12 mouse cellular contexts compared by ENCODE assay signal in the genomic region with DNA sequence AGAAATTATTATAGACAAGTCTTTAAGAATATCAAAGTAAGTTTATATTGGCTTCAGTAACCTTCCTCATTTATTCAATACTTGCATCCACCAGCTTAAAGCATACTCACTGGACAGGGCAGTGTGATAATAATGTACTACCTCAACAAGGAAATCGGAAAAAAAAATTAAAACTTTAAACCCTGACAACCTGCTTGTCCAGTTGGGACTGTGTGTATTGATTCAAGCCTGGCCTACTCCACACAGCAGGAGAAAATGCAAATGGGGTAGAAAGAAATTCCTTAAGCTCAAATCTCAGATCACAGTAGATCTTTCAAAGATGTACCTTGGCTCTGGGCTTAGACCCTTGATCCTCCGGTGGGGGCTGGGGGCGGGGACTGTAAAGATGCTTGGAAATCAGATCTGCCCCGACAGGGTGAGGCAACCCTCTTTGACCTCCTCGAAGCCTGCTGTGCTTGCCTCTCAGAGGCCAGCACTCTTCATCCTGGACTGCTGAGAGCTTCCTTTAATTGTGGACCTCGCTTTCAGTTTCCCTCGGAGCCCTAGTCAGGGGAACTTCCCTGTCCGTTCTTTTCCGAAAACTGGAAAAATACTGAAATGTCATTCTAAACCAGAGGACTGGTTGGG. TPM values are rescaled to one million over a fixed set of nuclear protein-coding genes. Genes with fewer than 3 reads are reported as not detected.
DNase-seq lines count a peak whose midpoint lies in the region; ATAC-seq and TF ChIP-seq lines count a peak whose summit lies in the region.
"Had no signal": no experiment of that assay in that cellular context is flagged by ENCODE, and none has a peak within 500 bp of the region (broad histone marks: within the 10 kb centered on the region; RNA-seq: fewer than 3 reads in every experiment).

No protein-coding gene starts in this region.

- ATAC-seq in kidney, embryonic 15.5 days (replicated peaks; ENCODE audit: low FRiP score) = no peak; the same call in 1 of the 2 replicates
- no peak for ATAC-seq in kidney, embryonic 14.5 days (ENCODE audit: low FRiP score, low TSS enrichment)
- ATAC-seq in intestine, embryonic 14.5 days (replicated peaks; ENCODE audit: low FRiP score, low TSS enrichment, low read depth) = no peak; the same call in 1 of the 2 replicates
- peak; percentile 39; the same call in 1 of the 2 replicates for ATAC-seq in megakaryocyte progenitor cell, adult 5-6 weeks (replicated peaks; ENCODE audit: poor library complexity)
- ATAC-seq: inflammation-experienced regulatory T-cells, adult 6 months had no signal

- H3K36me3 ChIP-seq in kidney, embryonic 15.5 days = no peaks in the 10 kb centered on the region
- H3K36me3 ChIP-seq in kidney, embryonic 14.5 days (ENCODE audit: control insufficient read depth, insufficient read depth, low read length) = no peaks in the 10 kb centered on the region
- H3K36me3 ChIP-seq in intestine, embryonic 14.5 days (ENCODE audit: control insufficient read depth, insufficient read depth, low read length) = no peaks in the 10 kb centered on the region
- H3K36me3 ChIP-seq: neural tube, embryonic 13.5 days had no signal

- 0 out of 2 replicates have a peak overlapping the region, but pooled peaks have one; percentile 54 for H3K27ac ChIP-seq in kidney, embryonic 15.5 days
- no peak overlapping the region for H3K27ac ChIP-seq in kidney, embryonic 14.5 days (ENCODE audit: low read depth, low read length)
- H3K27ac ChIP-seq in intestine, embryonic 14.5 days (ENCODE audit: low read depth) = 0 out of 2 replicates have a peak overlapping the region, but pooled peaks have one; percentile 11
- no peak overlapping the region for H3K27ac ChIP-seq in cerebellum, adult 2 months (ENCODE audit: insufficient read depth, low read length)
- H3K27ac ChIP-seq: neural tube, embryonic 13.5 days had no signal

- no peak for TF ChIP-seq CTCF in cerebellum, adult 2 months (IDR thresholded peaks at IDR 0.05; ENCODE audit: borderline replicate concordance, insufficient read depth, low read depth, low read length)

- no peak for TF ChIP-seq POLR2A in cerebellum, adult 2 months (IDR thresholded peaks at IDR 0.05; ENCODE audit: borderline replicate concordance, insufficient read depth, low read length)

- H3K4me3 ChIP-seq in kidney, embryonic 15.5 days (replicated peaks) = no peak overlapping the region
- H3K4me3 ChIP-seq in kidney, embryonic 14.5 days (ENCODE audit: low read length) = no peak overlapping the region
- H3K4me3 ChIP-seq in intestine, embryonic 14.5 days (ENCODE audit: low read depth, low read length) = no peak overlapping the region
- no peak overlapping the region for H3K4me3 ChIP-seq in cerebellum, adult 2 months (replicated peaks; ENCODE audit: insufficient read depth, low read depth, low read length)
- H3K4me3 ChIP-seq: erythroblast, embryonic 14.5 days; neural tube, embryonic 13.5 days had no signal

- peaks cover 18% of the 10 kb centered on the region for H3K27me3 ChIP-seq in kidney, embryonic 15.5 days
- no peaks in the 10 kb centered on the region for H3K27me3 ChIP-seq in kidney, embryonic 14.5 days (ENCODE audit: control insufficient read depth, insufficient read depth, low read length)
- H3K27me3 ChIP-seq in intestine, embryonic 14.5 days (replicated peaks; ENCODE audit: control insufficient read depth, insufficient read depth, low read length) = peaks cover 14% of the 10 kb centered on the region; the same call in 1 of the 2 replicates
- no peaks in the 10 kb centered on the region; the same call in 1 of the 2 replicates for H3K27me3 ChIP-seq in cerebellum, adult 2 months (ENCODE audit: control insufficient read depth, insufficient read depth, low read length)

- no peaks in the 10 kb centered on the region for H3K4me1 ChIP-seq in kidney, embryonic 15.5 days
- H3K4me1 ChIP-seq in kidney, embryonic 14.5 days (ENCODE audit: control insufficient read depth, insufficient read depth, low read length) = no peaks in the 10 kb centered on the region
- 0 out of 2 replicates have a peak, but pooled peaks cover 5% of the 10 kb centered on the region for H3K4me1 ChIP-seq in intestine, embryonic 14.5 days (replicated peaks; ENCODE audit: control insufficient read depth, insufficient read depth, low read length)
- no peaks in the 10 kb centered on the region for H3K4me1 ChIP-seq in cerebellum, adult 2 months (ENCODE audit: control insufficient read depth, insufficient read depth, low read length)
- H3K4me1 ChIP-seq: neural tube, embryonic 13.5 days had no signal

- H3K4me2 ChIP-seq in kidney, embryonic 15.5 days = 0 out of 2 replicates have a peak overlapping the region, but pooled peaks have one; percentile 19
- no peak overlapping the region for H3K4me2 ChIP-seq in kidney, embryonic 14.5 days (replicated peaks; ENCODE audit: low read depth, low read length)
- peak overlapping the region; percentile 11; the same call in 1 of the 2 replicates for H3K4me2 ChIP-seq in intestine, embryonic 14.5 days (ENCODE audit: low read length)
- H3K4me2 ChIP-seq: neural tube, embryonic 13.5 days had no signal

- 25% methylated on average over 9 of the region's 9 CpGs for WGBS in kidney, embryonic 15.5 days
- 38% methylated on average over 9 of the region's 9 CpGs for WGBS in kidney, embryonic 14.5 days
- 27% methylated on average over 9 of the region's 9 CpGs for WGBS in intestine, embryonic 14.5 days
- 35% methylated on average over 9 of the region's 9 CpGs for WGBS in cerebellum, adult 2 months

- DNase-seq in embryo, embryonic 9.5 days (ENCODE audit: extremely low spot score) = peak; percentile 36
- no peak for DNase-seq in intestine, embryonic 14.5 days (ENCODE audit: low spot score)
- no peak for DNase-seq in urinary bladder, postnatal 36 days (ENCODE audit: low spot score in 2 of 2)
- no peak for DNase-seq in cerebellum, adult 2 months
- DNase-seq: cerebellum, adult 11 months; thymus, adult 2 months had no signal

- no peak overlapping the region for H3K9ac ChIP-seq in kidney, embryonic 15.5 days
- no peak overlapping the region for H3K9ac ChIP-seq in kidney, embryonic 14.5 days (ENCODE audit: low read depth, low read length)
- H3K9ac ChIP-seq in intestine, embryonic 14.5 days (ENCODE audit: low read length) = no peak overlapping the region
- H3K9ac ChIP-seq: neural tube, embryonic 13.5 days had no signal

- H3K9me3 ChIP-seq in kidney, embryonic 15.5 days (replicated peaks) = no peaks in the 10 kb centered on the region
- peaks cover under 1% of the 10 kb centered on the region; the same call in 1 of the 2 replicates for H3K9me3 ChIP-seq in kidney, embryonic 14.5 days (ENCODE audit: control insufficient read depth, low read length)
- H3K9me3 ChIP-seq in intestine, embryonic 14.5 days (ENCODE audit: control insufficient read depth, low read length) = 0 out of 2 replicates have a peak, but pooled peaks cover under 1% of the 10 kb centered on the region
- H3K9me3 ChIP-seq: neural tube, embryonic 13.5 days had no signal

RNA-seq across cellular contexts. Expression of gene Mecom, which starts 49.5 kb away (rescaled TPM):
- polyA plus RNA-seq in kidney, embryonic 15.5 days (2015; fragmentation: Nextera tagmentation; extraction: Ambion mirVana) = 66.4 and 72.7 TPM in 2 replicates
- 50.8 and 89.3 TPM in 2 replicates for polyA plus RNA-seq in kidney, embryonic 14.5 days (2014; fragmentation: Nextera tagmentation; extraction: Ambion mirVana)
- polyA plus RNA-seq in intestine, embryonic 14.5 days (2014; fragmentation: Nextera tagmentation; extraction: Ambion mirVana) = 15.2 and 17.6 TPM in 2 replicates
- total RNA-seq in megakaryocyte progenitor cell, adult 5-6 weeks (2015) = 0.54 and 4.0 TPM in 2 replicates
- total RNA-seq in megakaryocyte progenitor cell, adult 5-6 weeks (2017) = 0.17 and 2.3 TPM in 2 replicates
- polyA plus RNA-seq in cerebellum, adult 2 months (2012; rRNA removed) = 2.6 and 4.3 TPM in 2 replicates
- polyA plus RNA-seq: inflammation-experienced regulatory T-cells, adult 6 months had no signal

Comparison
In these comparisons a context has a peak if more than half of its experiments do, and no peak if none do; other contexts are left out.
1. H3K27ac ChIP-seq: peak in kidney, embryonic 15.5 days (single experiment) and intestine, embryonic 14.5 days (single experiment); none in kidney, embryonic 14.5 days (single experiment) and cerebellum, adult 2 months (single experiment).